Mouse (Mus musculus): ENCODE measurements around the gene Lysmd4. TPM values are rescaled to one million over a fixed set of nuclear protein-coding genes. Genes with fewer than 3 reads are reported as not detected.

The Lysmd4 gene
- 2.6 TPM for polyA plus RNA-seq (2012; fragmentation: generic; extraction: Trizol)
- long read RNA-seq, experiment 1, partial matches to known transcripts, result 2 of 6 reads
- long read RNA-seq, experiment 1, other reads (novel, unspliced or antisense), result 0 of 6 reads
- long read RNA-seq, experiment 2, transcript Lysmd4-209 (3 exons, 2,110 nt), result minor isoform, 10 of 33 reads
- long read RNA-seq, experiment 2, transcript Lysmd4-201 (3 exons, 2,898 nt), result major isoform, 16 of 33 reads
- long read RNA-seq, experiment 2, partial matches to known transcripts, result 4 of 33 reads
- long read RNA-seq, experiment 2, other reads (novel, unspliced or antisense), result 3 of 33 reads

GRCm38 (mm10) chr7:67222220-67222862, at the start of gene Lysmd4:
Lysmd4 (plus strand) TSS chr7:67222544.
- TF ChIP-seq USF1 (IDR thresholded peaks at IDR 0.05; ENCODE audit: low read depth) (no peak), MAX (IDR thresholded peaks at IDR 0.05) (no peak), MYOD1 (IDR thresholded peaks at IDR 0.05; ENCODE audit: control insufficient read depth, insufficient read length, low read depth) (no peak), FOSL1 (IDR thresholded peaks at IDR 0.05; ENCODE audit: insufficient read depth, low read length, poor library complexity, severe bottlenecking) (no peak), MYOG (IDR thresholded peaks at IDR 0.05; ENCODE audit: control insufficient read depth, extremely low read depth, insufficient read length) (no peak), CTCF (IDR thresholded peaks at IDR 0.05; ENCODE audit: control insufficient read depth, insufficient read depth, insufficient read length) (no peak), CEBPB (IDR thresholded peaks at IDR 0.05; ENCODE audit: low read depth) (no peak)
- H3K36me3 ChIP-seq (ENCODE audit: control insufficient read depth, insufficient read depth), result peaks cover 3% of the 10 kb centered on the region
- no peaks in the 10 kb centered on the region for H3K79me3 ChIP-seq (ENCODE audit: low read depth)

GRCm38 (mm10) chr7:67173522-67174195, 48.7 kb upstream of the Lysmd4 start:
- peaks cover 17% of the 10 kb centered on the region for H3K27me3 ChIP-seq (ENCODE audit: control insufficient read depth, insufficient read depth, insufficient read length)
- TF ChIP-seq USF1 (IDR thresholded peaks at IDR 0.05; ENCODE audit: low read depth) (no peak), FOSL1 (IDR thresholded peaks at IDR 0.05; ENCODE audit: insufficient read depth, low read length, poor library complexity, severe bottlenecking) (no peak), MYOD1 (IDR thresholded peaks at IDR 0.05; ENCODE audit: control insufficient read depth, insufficient read length, low read depth) (no peak), MYOG (IDR thresholded peaks at IDR 0.05; ENCODE audit: control insufficient read depth, extremely low read depth, insufficient read length) (no peak), CTCF (IDR thresholded peaks at IDR 0.05; ENCODE audit: control insufficient read depth, insufficient read depth, insufficient read length) (no peak), MAX (IDR thresholded peaks at IDR 0.05) (no peak)
- H3ac ChIP-seq (ENCODE audit: control insufficient read depth, insufficient read length, low read depth), result no peak overlapping the region
- H3K79me2 ChIP-seq (ENCODE audit: control insufficient read depth, insufficient read depth), result no peaks in the 10 kb centered on the region
- H3K36me3 ChIP-seq (ENCODE audit: control insufficient read depth, insufficient read depth), result no peaks in the 10 kb centered on the region
- no peak overlapping the region for H3K4me3 ChIP-seq (ENCODE audit: insufficient read depth, poor library complexity, severe bottlenecking)
- H3K79me3 ChIP-seq (ENCODE audit: low read depth), result no peaks in the 10 kb centered on the region

More at GRCm38 (mm10) chr7:67222220-67222862, at the start of gene Lysmd4:
- Histone ChIP-seq H3K79me2 (ENCODE audit: control insufficient read depth, insufficient read depth) (no peaks in the 10 kb centered on the region), H3K4me3 (ENCODE audit: insufficient read depth, poor library complexity, severe bottlenecking) (peak within 1 kb of the TSS; percentile 51), H3K27me3 (ENCODE audit: control insufficient read depth, insufficient read depth, insufficient read length) (no peaks in the 10 kb centered on the region), H3ac (ENCODE audit: control insufficient read depth, insufficient read length, low read depth) (peak within 1 kb of the TSS; percentile 89)

DNA sequence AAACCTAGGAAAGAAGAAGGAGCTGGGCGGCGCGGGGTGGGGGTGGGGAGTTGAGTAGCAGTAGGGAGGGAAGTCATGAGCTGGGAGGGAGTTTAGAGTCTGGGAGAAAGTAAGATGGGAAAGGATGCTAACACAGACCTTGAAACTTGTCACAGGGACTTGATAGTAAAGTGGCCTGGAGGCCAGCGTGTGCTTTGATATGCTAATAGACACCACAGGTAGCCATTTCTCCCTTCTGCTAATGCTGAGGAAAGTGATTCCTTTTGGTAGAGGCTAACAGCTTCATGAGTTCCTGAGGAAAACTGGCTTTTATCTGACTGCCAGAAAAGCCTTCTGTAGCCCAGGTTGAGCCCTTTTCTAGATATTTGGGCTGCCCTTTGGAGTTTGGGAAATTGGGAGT, 38.6 kb upstream of the Lysmd4 start:
- Histone ChIP-seq H3ac (ENCODE audit: control insufficient read depth, insufficient read length, low read depth) (no peak overlapping the region), H3K79me3 (ENCODE audit: low read depth) (no peaks in the 10 kb centered on the region), H3K36me3 (ENCODE audit: control insufficient read depth, insufficient read depth) (no peaks in the 10 kb centered on the region), H3K4me3 (ENCODE audit: insufficient read depth, poor library complexity, severe bottlenecking) (no peak overlapping the region), H3K27me3 (ENCODE audit: control insufficient read depth, insufficient read depth, insufficient read length) (peaks cover 4% of the 10 kb centered on the region), H3K79me2 (ENCODE audit: control insufficient read depth, insufficient read depth) (no peaks in the 10 kb centered on the region)
- TF ChIP-seq FOSL1 (IDR thresholded peaks at IDR 0.05; ENCODE audit: insufficient read depth, low read length, poor library complexity, severe bottlenecking) (no peak), MYOG (IDR thresholded peaks at IDR 0.05; ENCODE audit: control insufficient read depth, extremely low read depth, insufficient read length) (no peak), MAX (IDR thresholded peaks at IDR 0.05) (no peak), USF1 (IDR thresholded peaks at IDR 0.05; ENCODE audit: low read depth) (no peak), MYOD1 (IDR thresholded peaks at IDR 0.05; ENCODE audit: control insufficient read depth, insufficient read length, low read depth) (no peak), CEBPB (IDR thresholded peaks at IDR 0.05; ENCODE audit: low read depth) (no peak), CTCF (IDR thresholded peaks at IDR 0.05; ENCODE audit: control insufficient read depth, insufficient read depth, insufficient read length) (no peak)

- Histone ChIP-seq H3K4me3 (ENCODE audit: insufficient read depth, poor library complexity, severe bottlenecking) (no peak overlapping the region), H3ac (ENCODE audit: control insufficient read depth, insufficient read length, low read depth) (no peak overlapping the region), H3K79me3 (ENCODE audit: low read depth) (no peaks in the 10 kb centered on the region), H3K36me3 (ENCODE audit: control insufficient read depth, insufficient read depth) (no peaks in the 10 kb centered on the region), H3K27me3 (ENCODE audit: control insufficient read depth, insufficient read depth, insufficient read length) (no peaks in the 10 kb centered on the region), H3K79me2 (ENCODE audit: control insufficient read depth, insufficient read depth) (no peaks in the 10 kb centered on the region)
- no peak for TF ChIP-seq FOSL1 (IDR thresholded peaks at IDR 0.05; ENCODE audit: insufficient read depth, low read length, poor library complexity, severe bottlenecking)
- peak; percentile 64 for TF ChIP-seq CTCF (IDR thresholded peaks at IDR 0.05; ENCODE audit: control insufficient read depth, insufficient read depth, insufficient read length)
Observed at GRCm38 (mm10) chr7:67199412-67199811, 22.9 kb upstream of the Lysmd4 start.

DNA sequence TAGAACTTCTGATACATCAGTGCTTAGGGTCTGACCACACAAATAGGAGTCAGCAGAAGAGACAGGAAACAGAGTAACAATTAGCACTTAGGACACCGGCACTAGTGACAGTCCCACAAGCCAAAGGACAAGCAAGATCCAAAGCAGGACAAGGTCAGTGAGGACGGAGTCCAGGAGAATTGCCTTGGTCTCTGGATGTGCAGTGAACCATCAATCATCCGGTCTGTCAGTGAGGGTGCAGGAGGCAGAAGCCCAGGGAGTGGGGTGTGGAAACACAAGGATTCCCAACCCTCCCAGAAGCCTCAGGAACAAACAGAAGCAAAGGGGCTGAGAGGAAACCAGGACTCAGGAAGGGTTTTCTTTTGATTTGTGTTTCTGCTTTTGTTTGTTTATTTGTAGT, 18.7 kb upstream of the Lysmd4 start:
- no peak overlapping the region for H3ac ChIP-seq (ENCODE audit: control insufficient read depth, insufficient read length, low read depth)
- H3K79me3 ChIP-seq (ENCODE audit: low read depth), result no peaks in the 10 kb centered on the region
- H3K4me3 ChIP-seq (ENCODE audit: insufficient read depth, poor library complexity, severe bottlenecking), result no peak overlapping the region
- no peaks in the 10 kb centered on the region for H3K79me2 ChIP-seq (ENCODE audit: control insufficient read depth, insufficient read depth)
- TF ChIP-seq CEBPB (IDR thresholded peaks at IDR 0.05; ENCODE audit: low read depth), result no peak
- TF ChIP-seq USF1 (IDR thresholded peaks at IDR 0.05; ENCODE audit: low read depth), result no peak
- TF ChIP-seq FOSL1 (IDR thresholded peaks at IDR 0.05; ENCODE audit: insufficient read depth, low read length, poor library complexity, severe bottlenecking), result no peak
- no peak for TF ChIP-seq CTCF (IDR thresholded peaks at IDR 0.05; ENCODE audit: control insufficient read depth, insufficient read depth, insufficient read length)
- TF ChIP-seq MYOG (IDR thresholded peaks at IDR 0.05; ENCODE audit: control insufficient read depth, extremely low read depth, insufficient read length), result no peak
- TF ChIP-seq MYOD1 (IDR thresholded peaks at IDR 0.05; ENCODE audit: control insufficient read depth, insufficient read length, low read depth), result no peak
- TF ChIP-seq MAX (IDR thresholded peaks at IDR 0.05), result no peak
- H3K27me3 ChIP-seq (ENCODE audit: control insufficient read depth, insufficient read depth, insufficient read length), result no peaks in the 10 kb centered on the region
- no peaks in the 10 kb centered on the region for H3K36me3 ChIP-seq (ENCODE audit: control insufficient read depth, insufficient read depth)

Measured in C2C12 (cell line).